Mouse (Mus musculus): ENCODE data around the gene Hgd. TPM values are rescaled to one million over a fixed set of nuclear protein-coding genes. Genes with fewer than 3 reads are reported as not detected.

Hgd gene
- polyA plus RNA-seq, 1 experiment from 2014 or later: not detected

DNA sequence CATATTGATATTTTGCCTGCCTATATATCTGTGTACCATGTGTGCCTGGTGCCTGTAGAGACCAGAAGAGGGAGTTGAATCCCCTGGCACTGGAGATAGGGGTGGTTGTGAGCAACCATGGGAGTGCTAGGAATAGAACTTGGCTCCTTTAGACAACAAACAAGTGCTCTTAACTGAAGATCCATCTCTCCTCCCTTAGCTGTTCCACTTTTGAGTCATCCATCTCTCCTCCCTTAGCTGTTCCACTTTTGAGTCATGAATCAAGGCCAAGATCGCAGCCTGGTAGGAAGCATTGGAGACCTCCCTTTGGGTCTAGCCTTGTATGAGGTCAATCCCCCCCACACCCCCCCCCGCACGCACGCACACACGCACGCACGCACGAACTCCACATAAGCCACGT is 34.6 kb downstream of the Hgd start:
- WGBS: 84% methylated on average over 9 of the region's 9 CpGs
- H3K9me3 ChIP-seq (ENCODE audit: control insufficient read depth, low read length): no peaks in the 10 kb centered on the region
- no peak overlapping the region for H3K27ac ChIP-seq (ENCODE audit: low read depth, low read length)
- no peak overlapping the region for H3K4me2 ChIP-seq (ENCODE audit: low read length)
- no peaks in the 10 kb centered on the region for H3K27me3 ChIP-seq (replicated peaks; ENCODE audit: control insufficient read depth, insufficient read depth, low read length)
- H3K4me1 ChIP-seq (ENCODE audit: control insufficient read depth, insufficient read depth, low read depth, low read length): peaks cover 8% of the 10 kb centered on the region
- no peak overlapping the region for H3K9ac ChIP-seq (ENCODE audit: low read depth, low read length)
- H3K4me3 ChIP-seq (ENCODE audit: low read length): no peak overlapping the region
- ATAC-seq: no peak
- H3K36me3 ChIP-seq (ENCODE audit: control insufficient read depth, insufficient read depth, low read length): no peaks in the 10 kb centered on the region

DNA sequence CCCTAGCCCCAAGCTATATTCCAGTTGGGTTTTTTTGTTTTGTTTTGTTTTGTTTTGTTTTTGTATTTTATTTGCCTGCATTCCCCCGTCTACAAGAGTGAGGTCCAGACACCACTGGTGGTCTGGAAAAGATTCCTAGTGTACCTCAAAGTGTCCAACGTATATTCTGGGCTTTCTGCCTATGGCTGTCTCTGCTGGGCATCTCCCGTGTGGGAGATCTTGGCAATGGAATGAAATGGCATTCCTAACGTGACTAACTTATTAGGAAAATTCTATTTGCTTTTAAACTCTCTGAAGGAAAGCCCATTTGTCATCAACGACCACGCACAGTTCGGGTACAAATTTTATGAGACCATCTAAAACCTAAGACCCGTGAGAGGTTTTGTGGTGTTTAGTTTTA is 35.5 kb downstream of the Hgd start:
- no peaks in the 10 kb centered on the region for H3K27me3 ChIP-seq (replicated peaks; ENCODE audit: control insufficient read depth, insufficient read depth, low read length)
- H3K4me1 ChIP-seq (ENCODE audit: control insufficient read depth, insufficient read depth, low read depth, low read length): peaks cover 7% of the 10 kb centered on the region
- no peaks in the 10 kb centered on the region for H3K36me3 ChIP-seq (ENCODE audit: control insufficient read depth, insufficient read depth, low read length)
- H3K9me3 ChIP-seq (ENCODE audit: control insufficient read depth, low read length): no peaks in the 10 kb centered on the region
- no peak overlapping the region for H3K4me3 ChIP-seq (ENCODE audit: low read length)
- no peak for ATAC-seq
- no peak overlapping the region for H3K9ac ChIP-seq (ENCODE audit: low read depth, low read length)
- WGBS: 70% methylated on average over 8 of the region's 8 CpGs
- H3K4me2 ChIP-seq (ENCODE audit: low read length): no peak overlapping the region
- H3K27ac ChIP-seq (ENCODE audit: low read depth, low read length): no peak overlapping the region

DNA sequence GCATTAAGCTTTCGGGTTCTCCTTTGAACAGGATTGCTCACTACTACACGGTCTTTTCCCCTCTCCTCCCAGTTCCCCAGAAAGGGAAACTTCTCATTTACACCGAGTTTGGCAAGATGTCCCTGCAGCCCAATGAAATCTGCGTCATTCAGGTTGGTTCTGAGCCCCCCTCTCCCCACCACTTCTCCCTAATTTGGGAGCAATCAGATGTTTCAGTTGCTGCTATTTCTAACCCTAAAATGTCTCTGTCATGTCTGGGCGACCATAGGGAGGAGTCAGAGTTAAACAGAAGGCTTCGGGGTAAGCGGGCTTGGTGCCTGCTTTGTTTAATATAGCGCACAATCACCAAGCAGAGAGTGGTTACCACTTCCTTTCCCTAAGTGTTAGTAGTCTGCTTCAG is 36.2 kb downstream of the Hgd start:
- 70% methylated on average over 8 of the region's 8 CpGs for WGBS
- Histone ChIP-seq H3K9ac (ENCODE audit: low read depth, low read length) (no peak overlapping the region), H3K27ac (ENCODE audit: low read depth, low read length) (no peak overlapping the region), H3K9me3 (ENCODE audit: control insufficient read depth, low read length) (no peaks in the 10 kb centered on the region), H3K36me3 (ENCODE audit: control insufficient read depth, insufficient read depth, low read length) (no peaks in the 10 kb centered on the region), H3K27me3 (replicated peaks; ENCODE audit: control insufficient read depth, insufficient read depth, low read length) (no peaks in the 10 kb centered on the region), H3K4me2 (ENCODE audit: low read length) (no peak overlapping the region), H3K4me1 (ENCODE audit: control insufficient read depth, insufficient read depth, low read depth, low read length) (peaks cover 7% of the 10 kb centered on the region), H3K4me3 (ENCODE audit: low read length) (no peak overlapping the region)
- ATAC-seq: no peak

DNA sequence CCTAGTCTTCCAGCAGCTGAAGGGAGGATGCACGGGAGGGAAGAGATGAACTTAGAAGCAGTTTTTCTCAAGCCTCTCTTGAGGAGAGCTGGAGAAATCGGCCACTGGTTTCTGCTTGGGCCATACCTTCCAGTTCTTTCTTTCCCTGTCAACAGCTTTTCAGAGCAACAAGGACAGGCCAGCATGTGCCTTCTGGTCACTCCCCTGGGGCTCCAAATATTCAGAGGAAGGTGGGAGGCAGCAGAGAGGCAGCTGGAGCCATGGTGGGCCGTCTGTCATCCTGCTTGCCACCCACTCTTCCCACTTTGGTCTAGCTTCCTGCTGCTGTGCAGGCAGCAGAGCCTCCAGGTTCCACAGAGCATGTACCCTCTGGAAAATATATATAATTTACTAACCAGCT is 37.7 kb downstream of the Hgd start:
- Histone ChIP-seq H3K4me1 (ENCODE audit: control insufficient read depth, insufficient read depth, low read depth, low read length) (peaks cover 7% of the 10 kb centered on the region), H3K27me3 (replicated peaks; ENCODE audit: control insufficient read depth, insufficient read depth, low read length) (no peaks in the 10 kb centered on the region), H3K27ac (ENCODE audit: low read depth, low read length) (0 out of 2 replicates have a peak overlapping the region, but pooled peaks have one; percentile 24), H3K9ac (ENCODE audit: low read depth, low read length) (no peak overlapping the region), H3K4me3 (ENCODE audit: low read length) (no peak overlapping the region), H3K36me3 (ENCODE audit: control insufficient read depth, insufficient read depth, low read length) (no peaks in the 10 kb centered on the region), H3K4me2 (ENCODE audit: low read length) (no peak overlapping the region), H3K9me3 (ENCODE audit: control insufficient read depth, low read length) (no peaks in the 10 kb centered on the region)
- 0 out of 2 replicates have a peak, but pooled peaks have one; percentile 42 for ATAC-seq
- WGBS: 29% methylated on average over 3 of the region's 3 CpGs

DNA sequence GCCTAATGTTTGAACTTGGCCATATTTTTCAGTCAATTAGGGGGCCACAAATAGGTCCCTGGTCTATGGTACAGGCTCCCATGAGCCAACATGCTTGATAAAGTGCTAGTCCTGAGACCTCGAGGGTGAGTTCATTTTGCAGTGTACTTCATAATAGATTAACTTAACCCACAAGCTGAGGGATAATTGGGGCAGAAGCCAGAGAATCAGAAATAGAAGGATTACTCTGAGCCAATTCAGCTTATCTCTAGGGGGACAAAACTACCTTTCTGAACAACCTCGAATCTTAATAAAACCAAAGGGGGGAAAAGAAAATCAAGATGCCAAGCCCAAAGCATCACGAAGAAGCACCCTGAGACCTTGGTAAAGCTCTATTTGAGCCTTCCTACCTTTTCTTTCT is 42.5 kb downstream of the Hgd start:
- Histone ChIP-seq H3K4me3 (ENCODE audit: low read length) (no peak overlapping the region), H3K27ac (ENCODE audit: low read depth, low read length) (no peak overlapping the region), H3K36me3 (ENCODE audit: control insufficient read depth, insufficient read depth, low read length) (no peaks in the 10 kb centered on the region), H3K9me3 (ENCODE audit: control insufficient read depth, low read length) (no peaks in the 10 kb centered on the region), H3K27me3 (replicated peaks; ENCODE audit: control insufficient read depth, insufficient read depth, low read length) (no peaks in the 10 kb centered on the region), H3K4me2 (ENCODE audit: low read length) (no peak overlapping the region), H3K9ac (ENCODE audit: low read depth, low read length) (no peak overlapping the region), H3K4me1 (ENCODE audit: control insufficient read depth, insufficient read depth, low read depth, low read length) (peaks cover 5% of the 10 kb centered on the region)
- WGBS: 80% methylated on average over 3 of the region's 3 CpGs
- no peak for ATAC-seq

DNA sequence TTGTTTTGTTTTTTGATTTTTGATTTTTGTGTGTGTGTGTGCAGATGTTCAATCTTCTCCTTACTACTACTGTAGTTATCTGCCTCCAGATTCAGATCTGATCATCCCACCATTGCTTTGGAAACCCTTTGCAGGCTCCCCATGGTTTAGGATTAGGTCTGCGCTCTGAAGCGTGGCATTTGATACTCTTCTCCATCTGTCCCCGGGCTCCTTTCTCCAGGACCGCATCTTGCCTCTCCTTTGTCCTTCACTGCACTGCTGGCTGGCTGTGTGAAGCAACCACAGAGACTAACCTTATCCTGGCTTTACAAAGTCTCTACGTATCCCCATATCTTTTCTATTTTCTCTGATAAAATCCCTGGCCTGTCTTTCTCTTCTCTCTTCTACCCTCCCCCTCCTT is 43.0 kb downstream of the Hgd start:
- ATAC-seq: peak; percentile 71
- no peaks in the 10 kb centered on the region for H3K4me1 ChIP-seq (ENCODE audit: control insufficient read depth, insufficient read depth, low read depth, low read length)
- H3K36me3 ChIP-seq (ENCODE audit: control insufficient read depth, insufficient read depth, low read length): no peaks in the 10 kb centered on the region
- no peaks in the 10 kb centered on the region for H3K9me3 ChIP-seq (ENCODE audit: control insufficient read depth, low read length)
- no peak overlapping the region for H3K27ac ChIP-seq (ENCODE audit: low read depth, low read length)
- no peaks in the 10 kb centered on the region for H3K27me3 ChIP-seq (replicated peaks; ENCODE audit: control insufficient read depth, insufficient read depth, low read length)
- H3K4me3 ChIP-seq (ENCODE audit: low read length): no peak overlapping the region
- H3K4me2 ChIP-seq (ENCODE audit: low read length): no peak overlapping the region
- 48% methylated on average over 5 of the region's 5 CpGs for WGBS
- no peak overlapping the region for H3K9ac ChIP-seq (ENCODE audit: low read depth, low read length)

DNA sequence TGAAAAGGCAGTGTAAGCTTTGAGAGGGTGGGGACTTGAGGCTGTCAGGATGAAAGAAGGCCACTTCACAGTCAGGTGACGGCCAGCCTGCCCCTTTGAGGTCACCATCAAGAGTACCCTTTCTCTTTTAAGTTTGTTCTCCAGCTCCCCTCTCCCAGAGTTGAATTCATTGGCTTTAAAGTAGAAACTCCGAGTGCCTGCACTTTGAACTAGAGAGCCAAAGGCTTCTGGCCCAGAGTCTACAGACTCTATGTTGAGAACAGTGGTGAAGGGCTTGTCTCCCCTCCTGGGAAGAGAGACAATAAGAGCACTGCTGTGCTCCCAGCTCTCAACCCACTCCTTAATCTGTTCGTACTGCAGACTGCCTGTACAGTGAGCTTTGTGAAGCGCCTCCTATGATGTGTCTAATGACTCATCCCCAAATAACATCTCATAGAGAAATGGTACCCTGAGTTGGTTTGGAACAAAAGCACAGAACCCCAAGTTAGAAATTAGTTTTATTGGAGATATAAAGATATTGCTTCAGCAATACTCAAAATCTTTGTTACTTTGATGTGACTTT is 46.5 kb downstream of the Hgd start:
- Histone ChIP-seq H3K27ac (ENCODE audit: low read depth, low read length) (no peak overlapping the region), H3K9me3 (ENCODE audit: control insufficient read depth, low read length) (no peaks in the 10 kb centered on the region), H3K27me3 (replicated peaks; ENCODE audit: control insufficient read depth, insufficient read depth, low read length) (no peaks in the 10 kb centered on the region), H3K36me3 (ENCODE audit: control insufficient read depth, insufficient read depth, low read length) (no peaks in the 10 kb centered on the region), H3K4me3 (ENCODE audit: low read length) (no peak overlapping the region), H3K4me1 (ENCODE audit: control insufficient read depth, insufficient read depth, low read depth, low read length) (no peaks in the 10 kb centered on the region), H3K9ac (ENCODE audit: low read depth, low read length) (no peak overlapping the region), H3K4me2 (ENCODE audit: low read length) (no peak overlapping the region)
- 61% methylated on average over 4 of the region's 4 CpGs for WGBS
- no peak for ATAC-seq

DNA sequence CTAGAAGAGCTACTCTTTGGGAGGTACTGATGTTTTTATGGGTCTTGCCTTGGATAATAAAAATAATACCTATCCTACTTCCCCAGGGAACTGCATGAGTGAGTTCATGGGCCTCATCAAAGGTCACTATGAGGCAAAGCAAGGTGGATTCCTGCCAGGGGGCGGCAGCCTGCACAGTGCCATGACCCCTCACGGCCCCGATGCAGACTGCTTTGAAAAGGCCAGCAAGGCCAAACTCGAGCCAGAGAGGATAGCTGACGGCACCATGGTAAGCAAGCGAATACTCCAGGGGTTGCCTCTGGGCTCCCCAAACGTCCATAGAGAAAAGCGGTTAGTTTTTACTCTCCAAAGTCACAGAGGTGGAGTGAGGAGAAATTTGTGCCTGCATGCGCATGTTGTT is 48.4 kb downstream of the Hgd start:
- Histone ChIP-seq H3K36me3 (ENCODE audit: control insufficient read depth, insufficient read depth, low read length) (no peaks in the 10 kb centered on the region), H3K4me3 (ENCODE audit: low read length) (no peak overlapping the region), H3K4me1 (ENCODE audit: control insufficient read depth, insufficient read depth, low read depth, low read length) (no peaks in the 10 kb centered on the region), H3K9me3 (ENCODE audit: control insufficient read depth, low read length) (no peaks in the 10 kb centered on the region), H3K9ac (ENCODE audit: low read depth, low read length) (no peak overlapping the region), H3K27me3 (replicated peaks; ENCODE audit: control insufficient read depth, insufficient read depth, low read length) (no peaks in the 10 kb centered on the region), H3K27ac (ENCODE audit: low read depth, low read length) (no peak overlapping the region), H3K4me2 (ENCODE audit: low read length) (no peak overlapping the region)
- no peak for ATAC-seq
- WGBS: 71% methylated on average over 9 of the region's 9 CpGs

DNA sequence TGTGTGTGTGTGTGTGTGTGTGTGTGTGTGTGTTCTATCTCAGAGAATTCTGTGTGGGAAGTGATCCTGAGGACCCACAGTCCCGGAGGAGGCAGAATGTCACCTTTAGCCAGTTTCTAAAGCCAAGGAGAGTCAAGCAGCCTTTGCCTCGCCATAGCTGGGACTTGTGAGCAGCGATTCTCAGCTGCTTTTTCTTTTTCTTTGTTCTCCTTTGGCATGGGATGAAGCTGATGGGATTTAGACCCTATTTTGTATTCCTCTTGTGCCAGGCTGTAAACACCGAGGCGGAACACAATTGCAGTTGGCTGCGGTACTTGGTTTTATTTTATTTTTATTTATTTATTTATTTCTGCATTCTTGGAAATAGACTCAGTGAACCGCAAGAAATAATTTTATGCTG is 49.1 kb downstream of the Hgd start:
- 52% methylated on average over 7 of the region's 7 CpGs for WGBS
- ATAC-seq: peak; percentile 71; the same call in 1 of the 2 replicates
- H3K36me3 ChIP-seq (ENCODE audit: control insufficient read depth, insufficient read depth, low read length): no peaks in the 10 kb centered on the region
- H3K4me2 ChIP-seq (ENCODE audit: low read length): no peak overlapping the region
- no peak overlapping the region; the same call in 1 of the 2 replicates for H3K27ac ChIP-seq (ENCODE audit: low read depth, low read length)
- no peaks in the 10 kb centered on the region for H3K4me1 ChIP-seq (ENCODE audit: control insufficient read depth, insufficient read depth, low read depth, low read length)
- H3K27me3 ChIP-seq (replicated peaks; ENCODE audit: control insufficient read depth, insufficient read depth, low read length): no peaks in the 10 kb centered on the region
- H3K9ac ChIP-seq (ENCODE audit: low read depth, low read length): no peak overlapping the region
- H3K4me3 ChIP-seq (ENCODE audit: low read length): no peak overlapping the region
- H3K9me3 ChIP-seq (ENCODE audit: control insufficient read depth, low read length): no peaks in the 10 kb centered on the region

DNA sequence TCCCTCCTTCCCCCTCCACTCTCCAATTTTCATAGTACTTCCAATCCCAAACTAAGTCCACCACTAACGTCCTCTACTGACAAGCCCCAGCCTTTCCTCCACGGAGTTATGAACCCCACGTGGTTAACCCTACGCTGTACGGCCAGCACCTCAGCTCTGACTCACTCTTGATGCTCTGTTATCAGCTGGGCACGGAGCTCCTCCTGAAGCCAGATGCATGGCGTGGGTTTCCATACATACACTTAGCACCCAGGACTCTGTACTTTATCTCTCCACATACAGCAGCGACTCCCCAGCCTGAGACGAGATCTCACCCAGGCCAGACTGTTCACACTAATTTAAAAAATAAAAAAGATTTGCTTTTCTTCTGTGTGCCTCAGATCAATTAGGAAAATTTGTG is 54.6 kb downstream of the Hgd start:
- no peak overlapping the region for H3K9ac ChIP-seq (ENCODE audit: low read depth, low read length)
- H3K4me3 ChIP-seq (ENCODE audit: low read length): no peak overlapping the region
- H3K27me3 ChIP-seq (replicated peaks; ENCODE audit: control insufficient read depth, insufficient read depth, low read length): no peaks in the 10 kb centered on the region
- ATAC-seq: no peak
- H3K4me1 ChIP-seq (ENCODE audit: control insufficient read depth, insufficient read depth, low read depth, low read length): no peaks in the 10 kb centered on the region
- no peaks in the 10 kb centered on the region for H3K36me3 ChIP-seq (ENCODE audit: control insufficient read depth, insufficient read depth, low read length)
- WGBS: 77% methylated on average over 9 of the region's 9 CpGs
- H3K9me3 ChIP-seq (ENCODE audit: control insufficient read depth, low read length): no peaks in the 10 kb centered on the region
- no peak overlapping the region for H3K27ac ChIP-seq (ENCODE audit: low read depth, low read length)
- H3K4me2 ChIP-seq (ENCODE audit: low read length): no peak overlapping the region

Measured in hindbrain, embryonic 16.5 days (tissue).